Mouse (Mus musculus) left cerebral cortex, postnatal 10 days (tissue): Measurements from ENCODE around the gene Btbd35f8. TPM values are rescaled to one million over a fixed set of nuclear protein-coding genes. Genes with fewer than 3 reads are reported as not detected.
"Not testable (repeated sequence)": the region's sequence is repeated elsewhere in the genome, so short reads cannot be mapped to it uniquely, and the experiment has no call there.

Experiments
- DNase-seq, 2 experiments: peaks; one replicate each; pipeline ENCODE4 v3.0.0; 2021 to 2022; ENCODE audit warnings: low spot score in 2 of 2, mixed read lengths in 1 of 2; ENCODE audit errors: extremely low spot score in 1 of 2
- intact Hi-C: fragments of 180-260 bp; cut with DNase I; formaldehyde crosslinking; loops from one replicate; pipeline ENCODE4 v1.15.1; 2025
- total RNA-seq, 2 experiments: library from RNA; stranded (reverse); gene quantifications; 2 replicates each; pipeline ENCODE4 v1.2.3; 2021

Btbd35f8 gene
- not detected for total RNA-seq

DNA sequence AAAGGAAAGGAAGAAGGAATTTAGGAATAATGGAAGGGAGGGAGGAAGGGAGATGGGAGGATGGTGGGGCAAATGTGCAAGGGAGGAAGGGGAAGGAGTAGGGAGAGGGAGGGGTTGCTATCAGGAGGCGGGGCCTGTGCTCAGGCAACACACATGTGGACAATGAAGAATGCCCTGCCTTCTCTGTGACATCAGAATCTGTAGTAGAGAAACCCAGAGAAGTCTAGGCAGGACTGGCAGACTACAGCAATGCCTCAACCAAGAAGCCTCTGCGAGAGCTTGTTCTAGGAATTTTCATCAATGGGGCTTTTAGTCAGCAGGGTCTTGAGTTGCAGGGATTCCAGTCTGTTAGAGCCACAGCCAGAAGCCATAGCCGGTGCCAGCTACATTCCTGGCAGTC, at the start of gene Btbd35f8:
Gene Btbd35f8 (plus strand): TSS at position 301 of the 400 bp plus-strand sequence.
- intact Hi-C loops, DNase-seq: not testable (repeated sequence)

Other genes starting within 250 kb of the Btbd35f8 start
- gene Spin2g, start 211.8 kb upstream of the Btbd35f8 start, total RNA-seq, result not detected